Mouse (Mus musculus): Measurements from ENCODE around the gene Gm10295.

DNA sequence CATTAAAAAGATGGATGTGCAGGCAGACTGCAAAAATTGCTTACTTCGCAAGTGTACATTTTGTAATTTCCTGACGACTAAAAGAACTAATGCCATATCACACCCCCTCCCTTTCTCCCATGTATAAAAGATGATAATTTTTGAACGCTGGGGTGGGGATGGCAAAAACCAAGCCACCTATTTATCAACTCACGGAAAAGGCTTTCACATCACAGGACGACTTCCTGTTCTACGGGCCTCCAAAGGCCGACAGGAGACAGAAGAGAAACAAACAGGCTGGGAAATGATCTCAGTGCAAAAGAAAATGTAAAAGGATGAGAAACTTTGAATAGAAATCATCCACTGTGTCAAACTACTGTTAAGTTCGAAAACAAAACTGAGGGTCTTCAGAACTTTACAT is 43.2 kb downstream of the Gm10295 start:
- TF ChIP-seq CTCF (IDR thresholded peaks at IDR 0.05; ENCODE audit: low read depth) (no peak), EP300 (IDR thresholded peaks at IDR 0.05; ENCODE audit: low read depth) (no peak)
